Mouse (Mus musculus) bone marrow macrophage, adult 2 months (primary cell): Measurements from ENCODE around the gene Tdo2. TPM values are rescaled to one million over a fixed set of nuclear protein-coding genes. Genes with fewer than 3 reads are reported as not detected.

ENCODE experiments used
- H3K27ac ChIP-seq: 2 replicates; pipeline ENCODE4 v1.5.1; 2012; ENCODE audit warnings: low read depth, low read length; ENCODE audit not compliant: insufficient read depth
- H3K4me1 ChIP-seq: 2 replicates; pipeline ENCODE4 v1.6.1; 2012; ENCODE audit warnings: low read length; ENCODE audit not compliant: control insufficient read depth, insufficient read depth
- H3K4me3 ChIP-seq: 2 replicates; pipeline ENCODE4 v1.5.1; 2012; ENCODE audit warnings: mild to moderate bottlenecking, low read length, moderate library complexity; ENCODE audit not compliant: insufficient read depth
- CTCF ChIP-seq: IDR thresholded peaks from 2 replicates; pipeline ENCODE4 v1.5.1; 2012; ENCODE audit warnings: low read depth, mild to moderate bottlenecking, low read length, moderate library complexity
- POLR2A ChIP-seq: IDR thresholded peaks from 2 replicates; pipeline ENCODE4 v1.6.1; 2012; ENCODE audit warnings: mild to moderate bottlenecking, low read depth, low read length, borderline replicate concordance
- polyA plus RNA-seq: library from polyadenylated mRNA; stranded (reverse); fragments of >200 nt; gene quantifications from 2 replicates; pipeline ENCODE4 v1.2.4, GENCODE M21; 2012; ENCODE audit not compliant: missing spikeins, insufficient read depth, insufficient read length

The Tdo2 gene
- not detected in 2 replicates for polyA plus RNA-seq

DNA sequence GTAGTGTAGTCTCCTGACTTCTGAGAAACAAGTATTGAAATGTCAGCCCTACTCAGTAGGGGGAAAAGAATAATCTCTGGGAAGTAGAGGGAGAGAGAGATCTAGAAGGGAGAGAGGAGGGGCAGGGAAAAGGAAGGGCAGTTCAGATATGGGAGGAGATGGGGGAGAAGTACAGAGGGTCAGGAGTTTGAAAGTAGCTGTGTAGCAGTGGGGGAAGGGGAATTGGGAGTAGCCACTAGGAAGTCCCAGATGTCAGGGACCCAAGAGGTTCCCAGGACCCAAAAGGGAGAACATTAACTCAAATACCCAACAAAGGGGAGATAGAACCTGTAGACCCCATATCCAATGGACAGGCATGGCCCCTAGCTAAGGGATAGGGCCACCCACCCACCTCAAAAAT is at the start of gene Tdo2:
Gene Tdo2 (minus strand): TSS at position 101 of the 400 bp plus-strand sequence.
- H3K27ac ChIP-seq: no peak within 1 kb of the TSS
- no peak for TF ChIP-seq POLR2A
- no peak for TF ChIP-seq CTCF
- H3K4me3 ChIP-seq: no peak within 1 kb of the TSS
- H3K4me1 ChIP-seq: peaks cover 9% of the 10 kb centered on the region

DNA sequence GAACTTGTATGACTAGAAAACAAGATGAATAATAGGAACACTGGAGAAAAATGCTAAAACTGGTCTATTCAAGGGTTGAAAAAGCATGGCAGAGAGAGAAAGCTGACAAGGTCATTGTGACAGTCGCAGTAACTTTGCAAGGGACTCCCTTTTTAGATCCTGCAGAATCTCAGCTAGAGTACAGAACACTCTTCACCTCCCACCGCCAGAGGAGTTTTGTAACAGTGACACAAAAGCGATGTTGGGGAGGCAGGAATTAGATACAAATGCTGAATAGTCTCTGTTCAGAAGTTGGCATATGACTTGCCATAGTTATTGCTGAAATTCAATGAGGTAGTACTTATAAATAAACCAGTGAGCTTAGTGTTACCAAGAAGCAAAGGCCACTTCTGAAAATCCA is 47.1 kb upstream of the Tdo2 start:
- no peak for TF ChIP-seq POLR2A
- no peak for TF ChIP-seq CTCF
- Histone ChIP-seq H3K4me1 (no peaks in the 10 kb centered on the region), H3K27ac (no peak overlapping the region), H3K4me3 (no peak overlapping the region)

DNA sequence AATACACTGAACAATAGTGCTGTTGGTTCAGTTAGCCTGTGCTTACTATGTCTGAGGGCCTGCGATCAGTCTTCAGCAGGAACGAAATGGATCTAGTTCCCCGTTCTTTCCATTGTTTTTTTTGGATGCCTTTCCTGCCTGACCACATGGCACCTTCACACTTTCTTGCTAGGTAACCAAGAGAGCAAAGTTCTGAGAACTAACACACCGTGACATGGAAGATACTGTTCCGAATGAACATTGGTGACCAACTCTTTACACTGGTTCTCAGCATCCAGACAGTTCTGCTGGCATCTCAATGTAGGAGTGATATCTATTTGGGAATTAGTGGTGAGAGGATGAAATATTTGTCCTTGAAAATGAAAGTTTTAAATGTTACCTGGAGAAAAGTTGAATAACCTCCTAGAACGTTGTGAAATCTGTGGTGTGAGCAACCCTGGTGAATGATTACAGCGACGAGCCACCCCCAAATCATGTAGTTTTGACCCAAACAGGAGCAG is 46.5 kb upstream of the Tdo2 start:
- no peak overlapping the region for H3K4me3 ChIP-seq
- no peak for TF ChIP-seq CTCF
- no peak for TF ChIP-seq POLR2A
- no peak overlapping the region for H3K27ac ChIP-seq

DNA sequence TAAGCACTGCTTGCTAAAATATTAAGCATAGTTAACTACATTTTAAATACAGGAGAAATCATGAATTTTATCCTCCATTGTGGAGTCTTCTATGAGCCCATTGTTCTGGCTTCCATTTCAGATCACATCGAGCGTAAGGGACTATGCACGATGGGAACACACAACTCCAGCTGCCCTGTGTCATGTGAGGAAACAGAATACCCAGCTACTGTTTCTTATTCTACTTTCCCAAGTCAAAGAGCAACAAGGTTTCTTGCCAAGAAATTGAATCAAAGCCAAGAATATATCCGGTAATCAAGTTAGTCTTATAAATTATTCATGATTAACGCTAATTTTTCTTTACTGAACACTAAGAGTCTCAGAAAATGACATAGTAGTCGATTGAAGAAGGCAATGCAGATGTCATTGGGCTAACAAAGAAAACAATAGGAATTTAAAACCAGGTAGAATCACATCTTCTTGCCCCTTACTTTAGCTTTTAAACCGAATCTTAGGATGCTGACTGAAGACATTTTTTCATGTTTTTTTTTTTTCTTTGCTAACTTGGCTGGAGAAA is 38.2 kb upstream of the Tdo2 start:
- H3K4me1 ChIP-seq: no peaks in the 10 kb centered on the region
- no peak for TF ChIP-seq POLR2A
- no peak for TF ChIP-seq CTCF
- no peak overlapping the region for H3K27ac ChIP-seq
- H3K4me3 ChIP-seq: no peak overlapping the region

More for the DNA sequence above, 46.5 kb upstream of the Tdo2 start:
- no peaks in the 10 kb centered on the region for H3K4me1 ChIP-seq

DNA sequence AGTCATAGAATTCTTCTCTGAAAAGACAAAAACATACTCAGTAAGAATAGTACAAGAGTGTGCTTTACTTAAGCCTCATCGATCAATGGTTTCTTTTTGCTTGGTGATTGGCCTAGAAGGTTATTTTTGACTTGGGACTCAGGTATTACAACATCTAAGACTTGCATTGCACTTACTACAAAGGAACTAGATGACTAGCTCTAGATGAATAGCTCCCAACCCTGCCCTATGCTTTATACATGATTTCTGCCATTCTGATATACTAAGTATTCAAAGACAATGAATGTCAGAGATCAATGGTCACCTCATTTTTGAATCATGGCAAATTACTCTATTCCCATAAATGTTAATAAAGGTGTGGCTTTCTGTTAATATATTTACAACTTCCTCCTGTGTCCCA is 31.0 kb upstream of the Tdo2 start:
- Histone ChIP-seq H3K27ac (no peak overlapping the region), H3K4me3 (no peak overlapping the region), H3K4me1 (no peaks in the 10 kb centered on the region)
- TF ChIP-seq POLR2A: no peak
- TF ChIP-seq CTCF: no peak

DNA sequence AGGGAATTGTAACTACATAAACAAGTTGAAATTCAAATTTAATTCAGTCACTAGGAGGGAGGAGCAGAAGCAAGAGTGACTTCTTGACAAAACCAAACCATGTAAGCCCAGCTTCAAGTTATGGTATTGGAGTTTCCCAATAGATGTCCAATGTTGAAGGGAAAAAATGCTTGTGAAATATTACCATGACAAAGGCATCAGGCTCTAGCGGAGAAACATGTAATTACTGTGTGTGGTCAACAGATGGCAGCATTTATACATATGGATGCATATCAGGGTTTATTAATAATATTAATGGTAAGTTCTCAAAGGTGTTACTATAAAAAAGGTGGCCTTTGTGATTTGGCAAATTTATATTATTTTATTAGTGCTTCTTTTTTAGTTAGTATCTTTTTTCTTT is 20.0 kb upstream of the Tdo2 start:
- Histone ChIP-seq H3K27ac (no peak overlapping the region), H3K4me3 (no peak overlapping the region), H3K4me1 (no peaks in the 10 kb centered on the region)
- no peak for TF ChIP-seq POLR2A
- TF ChIP-seq CTCF: no peak

DNA sequence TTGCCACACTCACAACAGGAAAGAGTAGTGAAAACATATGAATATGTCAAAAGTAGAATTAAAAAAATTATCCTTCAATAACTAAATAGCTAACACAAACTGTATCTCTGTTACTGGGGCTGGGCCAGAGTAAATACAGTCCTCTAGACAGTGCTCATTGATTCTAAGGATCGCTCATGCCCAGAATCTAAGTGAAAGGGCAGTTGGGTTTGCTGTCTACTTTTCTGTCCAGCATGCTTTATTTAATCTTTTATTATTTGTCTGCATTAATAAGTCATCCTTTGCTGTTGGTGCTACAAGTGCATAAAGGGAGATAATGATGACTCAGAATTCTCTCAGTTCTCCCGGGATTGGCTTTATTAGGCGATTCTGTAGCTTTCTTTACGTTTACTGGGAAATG is 19.4 kb upstream of the Tdo2 start:
- no peak overlapping the region for H3K27ac ChIP-seq
- TF ChIP-seq POLR2A (no peak), CTCF (no peak)

DNA sequence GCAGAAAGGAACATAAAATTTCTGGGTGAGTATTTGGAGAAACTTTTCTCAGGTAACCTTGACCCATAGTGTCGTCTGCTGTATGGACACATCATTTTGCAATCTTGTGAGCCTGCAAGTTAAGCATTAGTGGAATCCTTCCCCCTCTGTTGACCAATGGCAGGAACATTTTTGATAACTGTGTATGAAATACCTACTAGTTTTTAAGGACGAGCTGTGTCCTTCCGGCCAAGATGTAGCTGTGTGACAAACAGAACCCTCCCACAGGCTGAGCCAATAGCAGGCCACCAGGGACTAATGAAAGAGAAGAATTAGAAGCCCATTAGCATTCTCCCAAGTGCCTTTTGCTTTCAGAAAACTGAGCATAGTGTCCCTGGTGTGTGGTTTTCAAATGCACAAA is 14.5 kb upstream of the Tdo2 start:
- TF ChIP-seq POLR2A (no peak), CTCF (no peak)
- H3K27ac ChIP-seq: no peak overlapping the region
- H3K4me1 ChIP-seq: peaks cover 7% of the 10 kb centered on the region
- H3K4me3 ChIP-seq: no peak overlapping the region

More for the DNA sequence above, 19.4 kb upstream of the Tdo2 start:
- no peaks in the 10 kb centered on the region for H3K4me1 ChIP-seq
- H3K4me3 ChIP-seq: no peak overlapping the region

DNA sequence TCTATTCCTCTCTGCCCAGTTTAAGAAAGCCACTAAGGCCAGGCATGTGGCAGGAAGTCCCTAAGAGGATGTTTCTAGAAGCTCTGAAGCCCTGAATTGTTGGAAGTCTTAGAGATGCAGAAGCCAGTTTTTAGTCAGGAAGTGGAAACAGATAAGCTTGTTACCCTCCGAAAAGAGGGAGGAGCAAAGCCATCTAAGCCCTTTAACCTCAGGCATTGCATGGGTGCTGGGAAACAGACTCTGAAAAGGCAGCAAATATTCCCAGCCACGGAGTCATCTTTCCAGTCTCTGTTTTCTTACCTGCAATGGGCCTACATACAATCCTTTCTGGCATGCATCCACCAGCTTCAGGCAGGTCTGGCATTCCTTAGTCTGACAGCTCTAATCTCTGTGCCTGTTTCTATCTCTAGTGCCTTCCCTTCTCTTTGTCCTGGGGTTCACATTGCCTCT is 13.7 kb upstream of the Tdo2 start:
- no peak for TF ChIP-seq CTCF
- TF ChIP-seq POLR2A: no peak
- H3K4me1 ChIP-seq: peaks cover 10% of the 10 kb centered on the region
- peak overlapping the region; percentile 16; the same call in 1 of the 2 replicates for H3K27ac ChIP-seq
- no peak overlapping the region for H3K4me3 ChIP-seq

DNA sequence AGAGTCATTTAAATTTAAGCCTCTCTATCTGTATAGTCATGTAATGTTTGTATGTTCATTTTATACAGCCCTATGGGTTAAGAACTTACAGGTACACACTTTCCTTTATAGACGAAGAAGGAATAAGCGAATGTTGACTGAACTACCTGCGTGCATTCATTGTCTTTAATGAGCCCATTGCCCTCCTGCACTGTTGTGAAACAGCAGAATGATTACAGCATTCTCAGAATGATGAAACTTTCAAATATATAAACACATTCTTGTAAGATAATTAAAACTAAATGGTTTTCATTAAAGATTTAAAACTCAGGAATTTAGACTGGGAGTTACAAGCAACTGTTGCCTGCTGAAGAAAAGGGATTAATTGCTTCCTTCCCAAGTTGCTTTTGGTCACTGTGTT is 11.6 kb upstream of the Tdo2 start:
- no peak overlapping the region for H3K27ac ChIP-seq
- no peak overlapping the region for H3K4me3 ChIP-seq
- peaks cover 21% of the 10 kb centered on the region for H3K4me1 ChIP-seq
- TF ChIP-seq CTCF (no peak), POLR2A (no peak)

DNA sequence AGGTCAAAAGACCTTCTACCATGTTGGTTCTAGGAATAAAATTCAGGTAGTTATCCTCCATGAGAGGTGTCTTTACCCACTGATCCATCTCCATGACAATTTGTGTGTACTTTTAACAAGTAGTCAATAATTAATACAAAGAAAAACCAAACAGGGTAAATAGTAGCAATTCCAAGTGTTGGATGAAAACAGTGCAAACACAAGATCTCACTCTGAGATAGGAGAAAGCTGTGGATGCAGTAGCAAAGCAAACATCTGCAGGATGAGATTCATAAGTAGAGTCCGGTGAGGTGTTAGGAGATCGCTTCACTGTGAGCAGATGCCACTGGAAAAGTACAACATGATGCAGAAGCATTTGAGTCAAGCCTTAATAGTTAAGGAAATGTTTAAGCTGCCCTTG is 10.1 kb upstream of the Tdo2 start:
- peaks cover 34% of the 10 kb centered on the region for H3K4me1 ChIP-seq
- TF ChIP-seq CTCF: no peak
- no peak overlapping the region for H3K27ac ChIP-seq
- no peak overlapping the region for H3K4me3 ChIP-seq
